Mouse (Mus musculus) naive thymus-derived CD4-positive, alpha-beta T cell, adult 5 months (primary cell): Measurements from ENCODE around the gene Olfr1084. TPM values are rescaled to one million over a fixed set of nuclear protein-coding genes. Genes with fewer than 3 reads are reported as not detected.

Source experiments
- polyA plus RNA-seq: library from polyadenylated mRNA; unstranded; fragments of 100-300 nt; shearing (Covaris generic); gene quantifications from one replicate; pipeline ENCODE4 v1.2.1, GENCODE M21; 2017

Olfr1084 gene
- not detected for polyA plus RNA-seq

GRCm38 (mm10) chr2:86639625-86640024 lies at the start of gene Olfr1084:
TSS of gene Olfr1084 (minus strand) at chr2:86639725.

GRCm38 (mm10) chr2:86679992-86680391 lies 40.5 kb upstream of the Olfr1084 start, which contains the start of gene Olfr1086:
TSS of gene Olfr1086 (minus strand) at chr2:86680092.

GRCm38 (mm10) chr2:86661919-86662318 lies 22.4 kb upstream of the Olfr1084 start, which contains the start of gene Olfr1085:
TSS of gene Olfr1085 (minus strand) at chr2:86662019.

GRCm38 (mm10) chr2:86598866-86599265 lies 40.7 kb downstream of the Olfr1084 start, which contains the start of gene Olfr1082:
TSS of gene Olfr1082 (minus strand) at chr2:86598966.

Other genes with a start within 250 kb of the Olfr1084 start
- not detected for gene Olfr1061, start 225.7 kb downstream of the Olfr1084 start, polyA plus RNA-seq
- gene Olfr1062, start 213.0 kb downstream of the Olfr1084 start, polyA plus RNA-seq: not detected
- gene Olfr1065, start 189.1 kb downstream of the Olfr1084 start, polyA plus RNA-seq: not detected
- gene Olfr1066, start 183.5 kb downstream of the Olfr1084 start, polyA plus RNA-seq: not detected
- not detected for gene Olfr228, start 152.3 kb downstream of the Olfr1084 start, polyA plus RNA-seq
- not detected for gene Olfr1076, start 131.3 kb downstream of the Olfr1084 start, polyA plus RNA-seq
- not detected for gene Olfr1079, start 97.2 kb downstream of the Olfr1084 start, polyA plus RNA-seq
- not detected for gene Olfr1080, start 81.5 kb downstream of the Olfr1084 start, polyA plus RNA-seq
- 0.30 TPM for gene Olfr1082, start 40.8 kb downstream of the Olfr1084 start, polyA plus RNA-seq
- not detected for gene Olfr1085, start 22.3 kb upstream of the Olfr1084 start, polyA plus RNA-seq
- 0.37 TPM for gene Olfr1086, start 40.4 kb upstream of the Olfr1084 start, polyA plus RNA-seq
- gene Olfr1087, start 58.7 kb upstream of the Olfr1084 start, polyA plus RNA-seq: not detected
- gene Olfr1089, start 94.0 kb upstream of the Olfr1084 start, polyA plus RNA-seq: not detected
- not detected for gene Olfr1090, start 119.3 kb upstream of the Olfr1084 start, polyA plus RNA-seq
- not detected for gene Olfr1093, start 142.8 kb upstream of the Olfr1084 start, polyA plus RNA-seq
- gene Olfr141, start 170.3 kb upstream of the Olfr1084 start, polyA plus RNA-seq: not detected
- gene Olfr1094, start 184.9 kb upstream of the Olfr1084 start, polyA plus RNA-seq: not detected
- not detected for gene Olfr1095, start 212.0 kb upstream of the Olfr1084 start, polyA plus RNA-seq
- not detected for gene Gm13723, start 235.1 kb upstream of the Olfr1084 start, polyA plus RNA-seq